Mouse (Mus musculus) bone marrow, adult 2 months (tissue): ENCODE results near the gene Mturn.

Source experiments
- CTCF ChIP-seq: fragments of 200-500 bp; IDR thresholded peaks from 2 replicates; pipeline ENCODE4 v1.5.1; 2011; ENCODE audit warnings: low read length, control low read depth; ENCODE audit not compliant: control insufficient read depth, insufficient read depth
- POLR2A ChIP-seq: fragments of 200-500 bp; IDR thresholded peaks from 2 replicates; pipeline ENCODE4 v1.6.1; 2011; ENCODE audit warnings: low read depth, mild to moderate bottlenecking, control low read depth, low read length, borderline replicate concordance; ENCODE audit not compliant: control insufficient read depth

DNA sequence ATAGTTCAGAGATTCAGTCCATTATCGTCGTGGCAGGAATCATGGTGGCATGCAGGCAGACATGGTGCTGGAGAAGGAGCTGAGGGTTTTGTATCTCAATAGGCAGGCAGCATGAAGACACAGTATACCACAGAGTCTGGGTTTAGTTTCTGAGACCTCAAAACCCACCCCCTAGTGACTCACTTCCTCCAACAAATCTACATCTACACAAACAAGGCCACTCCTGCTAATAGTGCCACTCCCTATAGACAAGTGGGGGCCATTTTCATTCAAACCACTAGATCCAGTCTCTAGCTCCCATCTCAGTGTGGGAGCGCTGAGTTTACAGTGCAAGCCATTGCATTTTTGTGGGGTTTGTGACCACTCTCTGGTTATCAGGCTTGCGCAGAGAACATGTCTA, 27.2 kb downstream of the Mturn start:
- TF ChIP-seq POLR2A (no peak), CTCF (no peak)
